Mouse (Mus musculus) bone marrow macrophage, adult 2 months (primary cell): ENCODE measurements around the gene Spdye4b. TPM values are rescaled to one million over a fixed set of nuclear protein-coding genes. Genes with fewer than 3 reads are reported as not detected.

Experiments used
- H3K27ac ChIP-seq: 2 replicates; pipeline ENCODE4 v1.5.1; 2012; ENCODE audit warnings: low read depth, low read length; ENCODE audit not compliant: insufficient read depth
- H3K4me1 ChIP-seq: 2 replicates; pipeline ENCODE4 v1.6.1; 2012; ENCODE audit warnings: low read length; ENCODE audit not compliant: control insufficient read depth, insufficient read depth
- H3K4me3 ChIP-seq: 2 replicates; pipeline ENCODE4 v1.5.1; 2012; ENCODE audit warnings: mild to moderate bottlenecking, low read length, moderate library complexity; ENCODE audit not compliant: insufficient read depth
- CTCF ChIP-seq: IDR thresholded peaks from 2 replicates; pipeline ENCODE4 v1.5.1; 2012; ENCODE audit warnings: low read depth, mild to moderate bottlenecking, low read length, moderate library complexity
- POLR2A ChIP-seq: IDR thresholded peaks from 2 replicates; pipeline ENCODE4 v1.6.1; 2012; ENCODE audit warnings: mild to moderate bottlenecking, low read depth, low read length, borderline replicate concordance
- polyA plus RNA-seq: library from polyadenylated mRNA; stranded (reverse); fragments of >200 nt; gene quantifications from 2 replicates; pipeline ENCODE4 v1.2.4, GENCODE M21; 2012; ENCODE audit not compliant: missing spikeins, insufficient read depth, insufficient read length

The Spdye4b gene
- polyA plus RNA-seq, 1 experiment, result not detected

- TF ChIP-seq CTCF (no peak), POLR2A (no peak)
- H3K27ac ChIP-seq, result no peak overlapping the region
These were observed 24.2 kb downstream of the Spdye4b start for GRCm38 (mm10) chr5:143205015-143205414.

GRCm38 (mm10) chr5:143213832-143214231, 33.0 kb downstream of the Spdye4b start:
- no peaks in the 10 kb centered on the region for H3K4me1 ChIP-seq
- no peak for TF ChIP-seq POLR2A
- TF ChIP-seq CTCF, result no peak
- H3K4me3 ChIP-seq, result no peak overlapping the region
- no peak overlapping the region for H3K27ac ChIP-seq

More at GRCm38 (mm10) chr5:143205015-143205414, 24.2 kb downstream of the Spdye4b start:
- no peaks in the 10 kb centered on the region for H3K4me1 ChIP-seq
- H3K4me3 ChIP-seq, result no peak overlapping the region

GRCm38 (mm10) chr5:143220996-143221395, 40.2 kb downstream of the Spdye4b start:
- Histone ChIP-seq H3K27ac (no peak overlapping the region), H3K4me3 (no peak overlapping the region), H3K4me1 (no peaks in the 10 kb centered on the region)
- TF ChIP-seq CTCF (no peak), POLR2A (no peak)

- no peaks in the 10 kb centered on the region for H3K4me1 ChIP-seq
- TF ChIP-seq CTCF, result no peak
- no peak for TF ChIP-seq POLR2A
- H3K4me3 ChIP-seq, result no peak overlapping the region
- H3K27ac ChIP-seq, result no peak overlapping the region
These were observed 41.5 kb downstream of the Spdye4b start for GRCm38 (mm10) chr5:143222287-143222686.

- no peak within 1 kb of the TSS for H3K27ac ChIP-seq
- no peak for TF ChIP-seq CTCF
- no peak for TF ChIP-seq POLR2A
- no peak within 1 kb of the TSS for H3K4me3 ChIP-seq
- no peaks in the 10 kb centered on the region for H3K4me1 ChIP-seq
These were observed 46.0 kb downstream of the Spdye4b start, which contains the start of gene Spdye4a for GRCm38 (mm10) chr5:143226790-143227189. Spdye4a (minus strand) TSS chr5:143226890.

- Histone ChIP-seq H3K4me3 (peak within 1 kb of the TSS; percentile 81), H3K27ac (peak within 1 kb of the TSS; percentile 76), H3K4me1 (peaks cover 9% of the 10 kb centered on the region)
- TF ChIP-seq POLR2A, result no peak
- no peak for TF ChIP-seq CTCF
These were observed 54.3 kb downstream of the Spdye4b start, which contains the start of gene Zfp12 for GRCm38 (mm10) chr5:143235028-143235693. Zfp12 (plus strand) TSS chr5:143235163.

- Histone ChIP-seq H3K4me1 (peaks cover 9% of the 10 kb centered on the region), H3K4me3 (peak overlapping the region; percentile 81), H3K27ac (no peak overlapping the region)
- TF ChIP-seq CTCF, result no peak
- TF ChIP-seq POLR2A, result no peak
These were observed 55.2 kb downstream of the Spdye4b start for GRCm38 (mm10) chr5:143236036-143236435.

- Histone ChIP-seq H3K4me3 (no peak overlapping the region), H3K27ac (no peak overlapping the region), H3K4me1 (no peaks in the 10 kb centered on the region)
- TF ChIP-seq POLR2A (no peak), CTCF (no peak)
These were observed 64.1 kb downstream of the Spdye4b start for GRCm38 (mm10) chr5:143244926-143245325.

GRCm38 (mm10) chr5:143252039-143252438, 71.2 kb downstream of the Spdye4b start:
- Histone ChIP-seq H3K4me1 (no peaks in the 10 kb centered on the region; the same call in 1 of the 2 replicates), H3K4me3 (no peak overlapping the region), H3K27ac (no peak overlapping the region)
- TF ChIP-seq POLR2A (no peak), CTCF (no peak)

- no peak for TF ChIP-seq CTCF
- TF ChIP-seq POLR2A, result no peak
- no peak overlapping the region for H3K27ac ChIP-seq
- H3K4me1 ChIP-seq, result no peaks in the 10 kb centered on the region; the same call in 1 of the 2 replicates
- peak overlapping the region; percentile 53; the same call in 1 of the 2 replicates for H3K4me3 ChIP-seq
These were observed 72.0 kb downstream of the Spdye4b start for GRCm38 (mm10) chr5:143252791-143253185.
